Mouse (Mus musculus) lung, embryonic 15.5 days (tissue): ENCODE data around the gene Tmem150b. TPM values are rescaled to one million over a fixed set of nuclear protein-coding genes. Genes with fewer than 3 reads are reported as not detected.

Source experiments
- ATAC-seq: fragments of 200-750 bp; cut with Nextera tagmentation; 2 replicates; pipeline ENCODE4 v1.8.0; 2017; ENCODE audit warnings: moderate number of reproducible peaks, borderline replicate concordance; ENCODE audit not compliant: low FRiP score, low TSS enrichment; ENCODE audit errors: extremely low read depth
- H3K27ac ChIP-seq: fragments of 300-500 bp; sonication (generic); 2 replicates; pipeline ENCODE4 v1.5.1; 2015; ENCODE audit warnings: moderate library complexity, mild to moderate bottlenecking, inconsistent platforms
- H3K27me3 ChIP-seq: fragments of 300-500 bp; sonication (generic); 2 replicates; pipeline ENCODE4 v1.6.1; 2015; ENCODE audit warnings: inconsistent platforms
- H3K36me3 ChIP-seq: fragments of 300-500 bp; sonication (generic); 2 replicates; pipeline ENCODE4 v1.6.1; 2015; ENCODE audit warnings: inconsistent platforms
- H3K4me1 ChIP-seq: fragments of 300-500 bp; sonication (generic); 2 replicates; pipeline ENCODE4 v1.6.1; 2015; ENCODE audit warnings: inconsistent platforms
- H3K4me2 ChIP-seq: fragments of 300-500 bp; sonication (generic); 2 replicates; pipeline ENCODE4 v1.6.1; 2015; ENCODE audit warnings: inconsistent platforms, mild to moderate bottlenecking, moderate library complexity
- H3K4me3 ChIP-seq: fragments of 300-500 bp; sonication (generic); 2 replicates; pipeline ENCODE4 v1.5.1; 2015; ENCODE audit warnings: mild to moderate bottlenecking, inconsistent platforms
- H3K9ac ChIP-seq: fragments of 300-500 bp; sonication (generic); 2 replicates; pipeline ENCODE4 v1.6.1; 2015; ENCODE audit warnings: inconsistent platforms
- H3K9me3 ChIP-seq: fragments of 300-500 bp; sonication (generic); 2 replicates; pipeline ENCODE4 v1.6.1; 2016; ENCODE audit warnings: inconsistent platforms
- WGBS: fragments of 180-500 bp; shearing (Covaris S2); methylation state at CpG from one replicate; pipeline ENCODE4 v1.1.7; 2015; 5-methylcytosine and 5-hydroxymethylcytosine counted together
- polyA plus RNA-seq: library from polyadenylated mRNA; unstranded; fragments of >200 nt; fragmentation: Nextera tagmentation; extraction: Ambion mirVana; gene quantifications from 2 replicates; pipeline ENCODE4 v1.2.1, GENCODE M21; 2015

Gene Tmem150b
- polyA plus RNA-seq, 1 experiment from 2014 or later, result 0.07 TPM

- Histone ChIP-seq H3K9ac (no peak overlapping the region), H3K4me3 (no peak overlapping the region), H3K36me3 (peaks cover 17% of the 10 kb centered on the region), H3K27me3 (no peaks in the 10 kb centered on the region), H3K27ac (no peak overlapping the region), H3K4me2 (no peak overlapping the region), H3K9me3 (no peaks in the 10 kb centered on the region), H3K4me1 (peaks cover 26% of the 10 kb centered on the region)
- ATAC-seq, result no peak
- 89% methylated on average over 6 of the region's 6 CpGs for WGBS
Observed at GRCm38 (mm10) chr7:4744886-4745285, 19.8 kb upstream of the Tmem150b start.

- no peaks in the 10 kb centered on the region for H3K27me3 ChIP-seq
- H3K4me1 ChIP-seq, result peaks cover 33% of the 10 kb centered on the region
- no peak overlapping the region for H3K4me2 ChIP-seq
- no peak overlapping the region for H3K9ac ChIP-seq
- H3K4me3 ChIP-seq, result no peak overlapping the region
- WGBS, result 58% methylated on average over 2 of the region's 2 CpGs
- H3K27ac ChIP-seq, result no peak overlapping the region
- ATAC-seq, result no peak
- H3K36me3 ChIP-seq, result peaks cover 17% of the 10 kb centered on the region
- H3K9me3 ChIP-seq, result no peaks in the 10 kb centered on the region
Observed at GRCm38 (mm10) chr7:4743354-4743753, 18.3 kb upstream of the Tmem150b start.

GRCm38 (mm10) chr7:4742482-4742819 lies 17.4 kb upstream of the Tmem150b start:
- Histone ChIP-seq H3K4me2 (peak overlapping the region; percentile 75; the same call in 1 of the 2 replicates), H3K9me3 (no peaks in the 10 kb centered on the region), H3K4me1 (peaks cover 33% of the 10 kb centered on the region), H3K36me3 (peaks cover 17% of the 10 kb centered on the region), H3K27ac (no peak overlapping the region), H3K27me3 (no peaks in the 10 kb centered on the region), H3K9ac (no peak overlapping the region), H3K4me3 (no peak overlapping the region)
- ATAC-seq, result no peak
- 64% methylated on average over 6 of the region's 6 CpGs for WGBS

- ATAC-seq, result no peak
- H3K4me3 ChIP-seq, result peak overlapping the region; percentile 79
- peak overlapping the region; percentile 9; the same call in 1 of the 2 replicates for H3K27ac ChIP-seq
- no peak overlapping the region for H3K9ac ChIP-seq
- H3K36me3 ChIP-seq, result peaks cover 16% of the 10 kb centered on the region
- H3K27me3 ChIP-seq, result no peaks in the 10 kb centered on the region
- peaks cover 33% of the 10 kb centered on the region for H3K4me1 ChIP-seq
- 72% methylated on average over 21 of the region's 21 CpGs for WGBS
- peak overlapping the region; percentile 75 for H3K4me2 ChIP-seq
- H3K9me3 ChIP-seq, result no peaks in the 10 kb centered on the region
Observed at GRCm38 (mm10) chr7:4741672-4742481, 16.8 kb upstream of the Tmem150b start.

DNA sequence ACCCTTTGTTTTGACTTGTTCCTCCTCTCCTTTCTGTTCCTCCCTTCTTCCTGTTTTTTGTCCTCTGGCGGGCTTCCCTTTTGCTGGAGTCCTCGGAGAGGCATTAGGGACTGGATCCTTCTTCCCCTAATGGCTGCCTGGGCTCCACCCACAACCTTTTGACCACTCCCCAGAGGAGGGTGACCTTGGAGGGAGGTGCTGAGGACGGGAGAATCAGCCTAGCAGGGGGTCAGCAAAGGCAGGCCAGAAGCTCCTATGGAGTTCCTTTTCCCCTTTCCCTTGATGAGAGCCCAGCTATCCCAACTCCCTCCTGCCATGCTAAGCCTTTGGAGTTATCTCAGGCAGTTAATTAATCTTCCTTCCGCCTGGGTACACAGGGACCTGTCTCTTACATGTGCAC lies 16.1 kb upstream of the Tmem150b start:
- peak overlapping the region; percentile 75 for H3K4me2 ChIP-seq
- WGBS, result 3% methylated on average over 4 of the region's 4 CpGs
- peak overlapping the region; percentile 81 for H3K9ac ChIP-seq
- peaks cover 10% of the 10 kb centered on the region; the same call in 1 of the 2 replicates for H3K36me3 ChIP-seq
- H3K4me1 ChIP-seq, result peaks cover 33% of the 10 kb centered on the region
- ATAC-seq, result no peak
- H3K27me3 ChIP-seq, result no peaks in the 10 kb centered on the region
- H3K4me3 ChIP-seq, result peak overlapping the region; percentile 79
- H3K27ac ChIP-seq, result peak overlapping the region; percentile 78
- no peaks in the 10 kb centered on the region for H3K9me3 ChIP-seq

GRCm38 (mm10) chr7:4740309-4740727 lies 15.3 kb upstream of the Tmem150b start:
- Histone ChIP-seq H3K9ac (peak overlapping the region; percentile 81), H3K27ac (peak overlapping the region; percentile 78), H3K4me2 (peak overlapping the region; percentile 75), H3K4me3 (peak overlapping the region; percentile 79), H3K36me3 (peaks cover 5% of the 10 kb centered on the region; the same call in 1 of the 2 replicates), H3K4me1 (peaks cover 33% of the 10 kb centered on the region), H3K9me3 (no peaks in the 10 kb centered on the region), H3K27me3 (no peaks in the 10 kb centered on the region)
- 1% methylated on average over 12 of the region's 14 CpGs for WGBS
- peak; percentile 40 for ATAC-seq

- H3K4me3 ChIP-seq, result peak within 1 kb of the TSS; percentile 79
- peak within 1 kb of the TSS; percentile 78 for H3K27ac ChIP-seq
- ATAC-seq, result peak; percentile 97
- no peaks in the 10 kb centered on the region for H3K27me3 ChIP-seq
- WGBS, result under 1% methylated on average over 38 of the region's 44 CpGs
- no peaks in the 10 kb centered on the region for H3K9me3 ChIP-seq
- H3K4me1 ChIP-seq, result peaks cover 33% of the 10 kb centered on the region
- H3K9ac ChIP-seq, result peak within 1 kb of the TSS; percentile 81
- H3K4me2 ChIP-seq, result peak within 1 kb of the TSS; percentile 75
- peaks cover 5% of the 10 kb centered on the region; the same call in 1 of the 2 replicates for H3K36me3 ChIP-seq
Observed at GRCm38 (mm10) chr7:4739544-4740275, 14.7 kb upstream of the Tmem150b start, which contains the start of gene Kmt5c. TSS of gene Kmt5c (plus strand) at chr7:4740115.

GRCm38 (mm10) chr7:4739041-4739543 lies 14.0 kb upstream of the Tmem150b start:
- Histone ChIP-seq H3K4me3 (peak overlapping the region; percentile 39), H3K9ac (0 out of 2 replicates have a peak overlapping the region, but pooled peaks have one; percentile 0), H3K9me3 (no peaks in the 10 kb centered on the region), H3K27ac (peak overlapping the region; percentile 37), H3K27me3 (no peaks in the 10 kb centered on the region), H3K4me1 (peaks cover 33% of the 10 kb centered on the region), H3K36me3 (no peaks in the 10 kb centered on the region; the same call in 1 of the 2 replicates), H3K4me2 (peak overlapping the region; percentile 51)
- WGBS, result 54% methylated on average over 10 of the region's 10 CpGs
- ATAC-seq, result no peak

DNA sequence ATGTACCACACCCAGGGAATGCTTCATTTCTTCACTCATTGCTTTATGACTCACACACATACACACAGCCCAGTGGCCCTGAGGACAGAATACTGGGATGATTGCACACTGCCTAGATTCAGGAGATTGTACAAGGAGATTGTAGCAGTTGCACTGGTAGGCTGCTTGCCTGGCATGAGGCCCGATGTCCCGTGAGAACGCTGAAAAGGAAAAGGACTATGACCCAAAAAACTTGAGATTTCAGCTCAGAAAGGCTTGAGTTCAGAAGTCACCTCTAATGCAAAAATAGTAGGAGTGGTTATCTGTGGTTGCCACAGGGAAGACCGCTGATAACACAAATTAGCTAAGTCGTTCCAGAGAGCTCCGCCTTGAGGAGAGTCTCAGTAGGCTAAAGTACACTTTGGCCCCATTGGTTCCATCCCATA lies 7.9 kb upstream of the Tmem150b start:
- 49% methylated on average over 6 of the region's 6 CpGs for WGBS

DNA sequence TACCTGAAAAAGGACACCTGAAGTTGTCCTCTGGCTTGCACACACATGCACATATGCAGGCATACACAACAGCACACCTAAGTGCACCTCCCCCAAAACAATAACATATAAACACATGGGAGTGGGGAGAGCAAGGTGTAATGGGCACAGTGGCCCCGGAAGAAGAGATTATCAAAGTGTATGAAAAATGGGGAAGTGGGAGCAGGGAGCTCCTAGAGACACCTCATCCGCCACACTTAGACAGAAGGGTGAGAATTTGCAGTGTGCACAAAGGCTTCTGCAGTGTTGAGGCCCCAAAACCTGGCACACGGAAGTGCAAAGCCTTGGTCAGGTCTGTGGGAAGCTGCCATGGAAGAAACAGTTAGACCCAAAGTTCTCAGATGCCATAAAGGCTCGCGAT lies 6.0 kb upstream of the Tmem150b start:
- Histone ChIP-seq H3K9ac (no peak overlapping the region), H3K36me3 (no peaks in the 10 kb centered on the region), H3K27me3 (0 out of 2 replicates have a peak, but pooled peaks cover 2% of the 10 kb centered on the region), H3K4me1 (no peaks in the 10 kb centered on the region), H3K4me2 (no peak overlapping the region), H3K27ac (no peak overlapping the region), H3K4me3 (no peak overlapping the region), H3K9me3 (no peaks in the 10 kb centered on the region)
- WGBS, result 79% methylated on average over 5 of the region's 5 CpGs
- ATAC-seq, result no peak

More for the DNA sequence above, 7.9 kb upstream of the Tmem150b start:
- Histone ChIP-seq H3K9ac (no peak overlapping the region), H3K27me3 (0 out of 2 replicates have a peak, but pooled peaks cover 2% of the 10 kb centered on the region), H3K27ac (no peak overlapping the region), H3K9me3 (no peaks in the 10 kb centered on the region), H3K4me3 (no peak overlapping the region), H3K36me3 (no peaks in the 10 kb centered on the region), H3K4me1 (no peaks in the 10 kb centered on the region), H3K4me2 (no peak overlapping the region)
- ATAC-seq, result no peak

DNA sequence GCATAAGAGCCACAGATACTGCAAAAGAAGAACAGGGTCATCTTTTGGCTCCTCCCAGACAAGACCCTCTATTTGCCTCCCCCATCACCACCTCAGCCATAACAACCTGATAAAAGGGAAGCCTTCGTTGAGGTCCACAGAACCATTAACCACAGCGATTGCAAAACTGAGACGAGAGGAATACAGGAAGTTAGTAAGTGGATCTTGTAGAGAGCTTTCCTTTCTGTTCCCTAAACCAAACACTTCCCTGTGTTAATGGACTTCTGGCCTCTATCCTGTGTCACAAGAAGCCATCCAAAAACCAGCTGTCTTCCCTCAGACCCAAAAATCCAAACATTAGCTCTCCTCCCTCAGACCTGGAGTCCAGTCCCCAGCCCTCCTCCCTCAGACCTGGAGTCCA lies 690 bp downstream of the Tmem150b start:
- no peak for ATAC-seq
- H3K27me3 ChIP-seq, result no peaks in the 10 kb centered on the region
- no peaks in the 10 kb centered on the region for H3K4me1 ChIP-seq
- H3K27ac ChIP-seq, result no peak overlapping the region
- no peak overlapping the region for H3K4me3 ChIP-seq
- WGBS, result 24% methylated on average over 3 of the region's 3 CpGs
- H3K36me3 ChIP-seq, result no peaks in the 10 kb centered on the region
- H3K9ac ChIP-seq, result no peak overlapping the region
- no peak overlapping the region for H3K4me2 ChIP-seq
- H3K9me3 ChIP-seq, result no peaks in the 10 kb centered on the region
